Mouse (Mus musculus): Measurements from ENCODE around the gene Nhlh1.

- TF ChIP-seq CTCF (conservative IDR thresholded peaks at IDR 0.05; ENCODE audit: low read length): no peak
- no peak for TF ChIP-seq POU5F1 (IDR thresholded peaks at IDR 0.05; ENCODE audit: borderline replicate concordance, low read length)
Measured at GRCm38 (mm10) chr1:172010042-172010824, 47.1 kb downstream of the Nhlh1 start.

Measured in E14TG2a.4 (cell line).